Mouse (Mus musculus): ENCODE measurements at regions not wholly inside any gene's neighbourhood (a gene's known extent, or its start where the extent isn't known, plus 50 kb on each side); places are given as distances from the start of the nearest gene placed in this dataset.

- peak; percentile 54 for DNase-seq (ENCODE audit: low read depth, low spot score)
These were observed 80.3 kb downstream of the Mrm1 start for GRCm38 (mm10) chr11:84738769-84739589.

GRCm38 (mm10) chr11:84738128-84738527 lies 81.2 kb downstream of the Mrm1 start:
- no peaks in the 10 kb centered on the region for H3K36me3 ChIP-seq (ENCODE audit: control insufficient read depth, insufficient read depth, low read length, poor library complexity, severe bottlenecking)
- in situ Hi-C loops (cut with MboI; ENCODE audit: low sequenced_read_pairs in 2 of 2, unreplicated experiment in 2 of 2): no loop called here
- H3K4me1 ChIP-seq (ENCODE audit: control insufficient read depth in 2 of 2, insufficient read depth in 2 of 2, low read length in 2 of 2, poor library complexity in 1 of 2): peaks cover 0 to 11% of the 10 kb centered on the region in 2 experiments; a peak in 1 of 4 replicates
- H3K9ac ChIP-seq (ENCODE audit: insufficient read depth, low read depth, low read length, poor library complexity, severe bottlenecking): no peak overlapping the region
- peak overlapping the region; percentile 74 for H3K27ac ChIP-seq (ENCODE audit: insufficient read depth, low read depth, low read length, poor library complexity, severe bottlenecking)
- no peak for TF ChIP-seq MAFK (IDR thresholded peaks at IDR 0.05; ENCODE audit: insufficient read depth, low read depth, low read length)
- TF ChIP-seq ZNF384 (IDR thresholded peaks at IDR 0.05; ENCODE audit: low read depth, low read length): no peak
- no peak for TF ChIP-seq CHD2 (IDR thresholded peaks at IDR 0.05; ENCODE audit: low read depth, low read length)
- TF ChIP-seq ZC3H11A (IDR thresholded peaks at IDR 0.05; ENCODE audit: borderline replicate concordance, low read depth, low read length): no peak
- no peak for TF ChIP-seq HCFC1 (IDR thresholded peaks at IDR 0.05; ENCODE audit: borderline replicate concordance, insufficient read depth, low read length)
- peak; percentile 56 for DNase-seq (ENCODE audit: low read depth, low spot score)
- H3K4me3 ChIP-seq (ENCODE audit: insufficient read depth in 1 of 2, low read depth in 1 of 2, low read length in 2 of 2, poor library complexity in 1 of 2, severe bottlenecking in 1 of 2): peak overlapping the region in 1 of 2 experiments; percentile 40; a peak in 1 of 4 replicates
- H3K9me3 ChIP-seq (ENCODE audit: control insufficient read depth, insufficient read depth, low read depth, low read length): no peaks in the 10 kb centered on the region

More at GRCm38 (mm10) chr11:84738769-84739589, 80.3 kb downstream of the Mrm1 start:
- Histone ChIP-seq H3K4me1 (ENCODE audit: control insufficient read depth in 2 of 2, insufficient read depth in 2 of 2, low read length in 2 of 2, poor library complexity in 1 of 2) (peaks cover 0 to 11% of the 10 kb centered on the region in 2 experiments; a peak in 1 of 4 replicates), H3K36me3 (ENCODE audit: control insufficient read depth, insufficient read depth, low read length, poor library complexity, severe bottlenecking) (no peaks in the 10 kb centered on the region), H3K27ac (ENCODE audit: insufficient read depth, low read depth, low read length, poor library complexity, severe bottlenecking) (peak overlapping the region; percentile 89), H3K9ac (ENCODE audit: insufficient read depth, low read depth, low read length, poor library complexity, severe bottlenecking) (peak overlapping the region; percentile 71), H3K9me3 (ENCODE audit: control insufficient read depth, insufficient read depth, low read depth, low read length) (no peaks in the 10 kb centered on the region), H3K4me3 (ENCODE audit: insufficient read depth in 1 of 2, low read depth in 1 of 2, low read length in 2 of 2, poor library complexity in 1 of 2, severe bottlenecking in 1 of 2) (peak overlapping the region; percentile 38 to 41)
- in situ Hi-C loops (cut with MboI; ENCODE audit: low sequenced_read_pairs in 2 of 2, unreplicated experiment in 2 of 2): no loop called here
- TF ChIP-seq ZNF384 (IDR thresholded peaks at IDR 0.05; ENCODE audit: low read depth, low read length): no peak
- no peak for TF ChIP-seq CHD2 (IDR thresholded peaks at IDR 0.05; ENCODE audit: low read depth, low read length)
- TF ChIP-seq HCFC1 (IDR thresholded peaks at IDR 0.05; ENCODE audit: borderline replicate concordance, insufficient read depth, low read length): no peak

DNA sequence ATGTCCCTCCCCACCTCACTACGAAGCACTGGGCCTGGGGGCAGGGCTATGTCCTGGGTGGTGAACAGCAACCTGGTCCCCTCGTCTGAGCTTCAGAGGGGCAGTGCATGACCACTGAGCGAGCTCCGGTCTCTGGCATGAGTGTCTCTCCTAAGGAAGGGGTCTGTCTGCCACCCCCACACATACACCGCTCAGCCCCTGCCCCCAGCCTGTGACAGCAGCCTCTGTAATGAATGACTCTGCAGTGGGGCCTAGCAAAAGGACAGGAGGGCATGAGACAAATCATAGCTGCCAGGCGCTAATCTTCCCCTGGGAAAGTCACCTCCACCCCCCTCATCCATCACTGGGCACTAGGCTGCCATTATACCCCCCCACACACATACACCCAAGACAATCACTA lies 87.4 kb downstream of the Mrm1 start:
- Histone ChIP-seq H3K9me3 (ENCODE audit: control insufficient read depth, insufficient read depth, low read depth, low read length) (no peaks in the 10 kb centered on the region), H3K27ac (ENCODE audit: insufficient read depth, low read depth, low read length, poor library complexity, severe bottlenecking) (no peak overlapping the region), H3K9ac (ENCODE audit: insufficient read depth, low read depth, low read length, poor library complexity, severe bottlenecking) (no peak overlapping the region), H3K4me3 (ENCODE audit: insufficient read depth in 1 of 2, low read depth in 1 of 2, low read length in 2 of 2, poor library complexity in 1 of 2, severe bottlenecking in 1 of 2) (no peak overlapping the region), H3K4me1 (ENCODE audit: control insufficient read depth in 2 of 2, insufficient read depth in 2 of 2, low read length in 2 of 2, poor library complexity in 1 of 2) (no peaks in the 10 kb centered on the region), H3K36me3 (ENCODE audit: control insufficient read depth, insufficient read depth, low read length, poor library complexity, severe bottlenecking) (no peaks in the 10 kb centered on the region)
- in situ Hi-C loops (cut with MboI; ENCODE audit: low sequenced_read_pairs in 2 of 2, unreplicated experiment in 2 of 2): no loop called here
- TF ChIP-seq ZNF384 (IDR thresholded peaks at IDR 0.05; ENCODE audit: low read depth, low read length) (no peak), ZC3H11A (IDR thresholded peaks at IDR 0.05; ENCODE audit: borderline replicate concordance, low read depth, low read length) (no peak)
- DNase-seq (ENCODE audit: low read depth, low spot score): no peak

- no peak overlapping the region for H3K4me3 ChIP-seq (ENCODE audit: insufficient read depth in 1 of 2, low read depth in 1 of 2, low read length in 2 of 2, poor library complexity in 1 of 2, severe bottlenecking in 1 of 2)
- no peaks in the 10 kb centered on the region for H3K4me1 ChIP-seq (ENCODE audit: control insufficient read depth in 2 of 2, insufficient read depth in 2 of 2, low read length in 2 of 2, poor library complexity in 1 of 2)
- DNase-seq (ENCODE audit: low read depth, low spot score): no peak
- H3K27ac ChIP-seq (ENCODE audit: insufficient read depth, low read depth, low read length, poor library complexity, severe bottlenecking): no peak overlapping the region
- no peaks in the 10 kb centered on the region for H3K9me3 ChIP-seq (ENCODE audit: control insufficient read depth, insufficient read depth, low read depth, low read length)
- no peak for TF ChIP-seq MAFK (IDR thresholded peaks at IDR 0.05; ENCODE audit: insufficient read depth, low read depth, low read length)
- in situ Hi-C loops (cut with MboI; ENCODE audit: low sequenced_read_pairs in 2 of 2, unreplicated experiment in 2 of 2): no loop called here
- no peak overlapping the region for H3K9ac ChIP-seq (ENCODE audit: insufficient read depth, low read depth, low read length, poor library complexity, severe bottlenecking)
- no peaks in the 10 kb centered on the region for H3K36me3 ChIP-seq (ENCODE audit: control insufficient read depth, insufficient read depth, low read length, poor library complexity, severe bottlenecking)
These were observed 89.1 kb downstream of the Mrm1 start for GRCm38 (mm10) chr11:84730218-84730617.

DNA sequence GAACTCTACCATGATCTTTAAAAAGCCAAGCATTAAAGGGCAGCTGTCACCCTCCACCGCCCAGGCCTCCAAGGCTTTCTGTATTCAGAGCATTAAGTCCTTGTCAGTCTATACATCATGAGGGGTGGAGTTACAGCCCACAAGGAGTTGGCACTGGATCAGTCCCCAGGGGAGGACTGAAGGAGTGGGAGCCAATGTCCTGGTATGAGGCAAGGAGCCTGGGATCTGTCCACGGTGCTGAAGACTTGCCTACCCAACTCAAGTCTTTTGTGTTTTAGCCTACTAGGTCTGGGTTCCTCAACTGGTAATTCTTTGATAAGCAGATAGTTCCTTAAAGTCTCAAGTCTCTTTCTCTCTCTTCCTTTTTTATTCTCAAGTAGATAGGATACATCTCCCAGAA lies 90.1 kb downstream of the Mrm1 start:
- Histone ChIP-seq H3K4me1 (ENCODE audit: control insufficient read depth in 2 of 2, insufficient read depth in 2 of 2, low read length in 2 of 2, poor library complexity in 1 of 2) (no peaks in the 10 kb centered on the region), H3K27ac (ENCODE audit: insufficient read depth, low read depth, low read length, poor library complexity, severe bottlenecking) (no peak overlapping the region), H3K36me3 (ENCODE audit: control insufficient read depth, insufficient read depth, low read length, poor library complexity, severe bottlenecking) (no peaks in the 10 kb centered on the region), H3K9ac (ENCODE audit: insufficient read depth, low read depth, low read length, poor library complexity, severe bottlenecking) (no peak overlapping the region), H3K4me3 (ENCODE audit: insufficient read depth in 1 of 2, low read depth in 1 of 2, low read length in 2 of 2, poor library complexity in 1 of 2, severe bottlenecking in 1 of 2) (no peak overlapping the region), H3K9me3 (ENCODE audit: control insufficient read depth, insufficient read depth, low read depth, low read length) (no peaks in the 10 kb centered on the region)
- peak; percentile 81 for DNase-seq (ENCODE audit: low read depth, low spot score)
- in situ Hi-C loops (cut with MboI; ENCODE audit: low sequenced_read_pairs in 2 of 2, unreplicated experiment in 2 of 2): no loop called here
- TF ChIP-seq ZNF384 (IDR thresholded peaks at IDR 0.05; ENCODE audit: low read depth, low read length): no peak
- no peak for TF ChIP-seq CHD2 (IDR thresholded peaks at IDR 0.05; ENCODE audit: low read depth, low read length)
- no peak for TF ChIP-seq MAFK (IDR thresholded peaks at IDR 0.05; ENCODE audit: insufficient read depth, low read depth, low read length)
- TF ChIP-seq HCFC1 (IDR thresholded peaks at IDR 0.05; ENCODE audit: borderline replicate concordance, insufficient read depth, low read length): no peak
- no peak for TF ChIP-seq ZC3H11A (IDR thresholded peaks at IDR 0.05; ENCODE audit: borderline replicate concordance, low read depth, low read length)
